In the genomic region with DNA sequence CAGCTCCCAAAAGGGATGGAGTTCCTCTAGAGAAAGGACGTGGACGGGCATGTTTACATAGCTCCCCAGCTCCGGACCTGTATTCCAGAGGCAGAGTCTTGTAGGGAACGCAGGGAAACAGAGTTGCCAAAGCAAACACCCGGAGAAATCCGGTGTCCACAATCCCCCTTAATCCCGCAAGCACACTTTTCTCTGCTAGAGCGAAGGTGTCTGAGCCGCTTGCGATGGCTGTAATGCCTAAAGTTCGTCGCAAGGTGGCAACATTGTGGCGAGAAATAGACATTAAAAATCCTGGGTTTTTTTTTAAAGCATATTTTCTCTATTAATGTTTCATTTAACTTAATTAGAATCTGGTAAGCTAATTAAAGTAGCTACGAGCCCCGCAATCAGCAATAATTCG, we compare ENCODE assay signal across 8 mouse cellular contexts. TPM values are rescaled to one million over a fixed set of nuclear protein-coding genes. Genes with fewer than 3 reads are reported as not detected.
DNase-seq lines count a peak whose midpoint lies in the region; ATAC-seq and TF ChIP-seq lines count a peak whose summit lies in the region.

No protein-coding gene starts in this region.

- peaks cover 77% of the 10 kb centered on the region for H3K27me3 ChIP-seq in megakaryocyte, embryonic 14.5 days (replicated peaks)
- peaks cover 73% of the 10 kb centered on the region for H3K27me3 ChIP-seq in embryonic facial prominence, embryonic 15.5 days
- H3K27me3 ChIP-seq in hindbrain, embryonic 16.5 days (replicated peaks; ENCODE audit: control insufficient read depth, insufficient read depth, low read length): peaks cover 20% of the 10 kb centered on the region
- H3K27me3 ChIP-seq in liver, embryonic 14.5 days (ENCODE audit: control insufficient read depth, insufficient read depth, low read length): peaks cover 85% of the 10 kb centered on the region
- peaks cover 75% of the 10 kb centered on the region for H3K27me3 ChIP-seq in neural tube, embryonic 13.5 days

- H3K4me1 ChIP-seq in megakaryocyte, embryonic 14.5 days: peaks cover 64% of the 10 kb centered on the region
- peaks cover 64% of the 10 kb centered on the region for H3K4me1 ChIP-seq in embryonic facial prominence, embryonic 15.5 days
- H3K4me1 ChIP-seq in hindbrain, embryonic 16.5 days (ENCODE audit: control insufficient read depth, insufficient read depth, low read depth, low read length): peaks cover 32% of the 10 kb centered on the region
- H3K4me1 ChIP-seq in liver, embryonic 14.5 days (replicated peaks; ENCODE audit: control insufficient read depth in 2 of 2, insufficient read depth in 2 of 2, low read length in 1 of 2): peaks cover 0 to 4% of the 10 kb centered on the region in 2 experiments; a peak in 1 of 4 replicates
- peaks cover 82% of the 10 kb centered on the region for H3K4me1 ChIP-seq in neural tube, embryonic 13.5 days (replicated peaks)

- peak; percentile 72 for DNase-seq in adipocyte (ENCODE audit: low spot score)
- no peak for DNase-seq in liver, embryonic 14.5 days (ENCODE audit: low read depth in 3 of 3, low spot score in 3 of 3)

- no peak for TF ChIP-seq EP300 in liver, embryonic 14.5 days (IDR thresholded peaks at IDR 0.05; ENCODE audit: low read depth)

- peak overlapping the region; percentile 87 for H3K4me3 ChIP-seq in megakaryocyte, embryonic 14.5 days (replicated peaks)
- H3K4me3 ChIP-seq in embryonic facial prominence, embryonic 15.5 days (replicated peaks): peak overlapping the region; percentile 35
- peak overlapping the region; percentile 30 for H3K4me3 ChIP-seq in hindbrain, embryonic 16.5 days (ENCODE audit: low read length)
- no peak overlapping the region for H3K4me3 ChIP-seq in liver, embryonic 14.5 days (ENCODE audit: insufficient read depth in 1 of 2, low read depth in 2 of 2, low read length in 2 of 2)
- peak overlapping the region; percentile 14; the same call in 1 of the 2 replicates for H3K4me3 ChIP-seq in neural tube, embryonic 13.5 days

- no peaks in the 10 kb centered on the region for H3K36me3 ChIP-seq in megakaryocyte, embryonic 14.5 days (replicated peaks; ENCODE audit: low read length)
- H3K36me3 ChIP-seq in embryonic facial prominence, embryonic 15.5 days: no peaks in the 10 kb centered on the region
- H3K36me3 ChIP-seq in hindbrain, embryonic 16.5 days (ENCODE audit: control insufficient read depth, insufficient read depth, low read length): no peaks in the 10 kb centered on the region
- H3K36me3 ChIP-seq in liver, embryonic 14.5 days (replicated peaks; ENCODE audit: control insufficient read depth, insufficient read depth, low read depth): no peaks in the 10 kb centered on the region
- no peaks in the 10 kb centered on the region for H3K36me3 ChIP-seq in neural tube, embryonic 13.5 days

- H3K4me2 ChIP-seq in embryonic facial prominence, embryonic 15.5 days (replicated peaks): peak overlapping the region; percentile 49
- peak overlapping the region; percentile 60 for H3K4me2 ChIP-seq in hindbrain, embryonic 16.5 days (ENCODE audit: low read length)
- 0 out of 2 replicates have a peak overlapping the region, but pooled peaks have one; percentile 21 for H3K4me2 ChIP-seq in liver, embryonic 14.5 days (ENCODE audit: low read depth)
- peak overlapping the region; percentile 53 for H3K4me2 ChIP-seq in neural tube, embryonic 13.5 days

- TF ChIP-seq CTCF in liver, embryonic 14.5 days (IDR thresholded peaks at IDR 0.05; ENCODE audit: low read depth): peak; percentile 68

- no peak overlapping the region for H3K27ac ChIP-seq in embryonic facial prominence, embryonic 15.5 days (replicated peaks)
- H3K27ac ChIP-seq in hindbrain, embryonic 16.5 days (ENCODE audit: low read depth, low read length): no peak overlapping the region
- H3K27ac ChIP-seq in liver, embryonic 14.5 days: no peak overlapping the region
- no peak overlapping the region for H3K27ac ChIP-seq in neural tube, embryonic 13.5 days (replicated peaks)

- H3K9me3 ChIP-seq in megakaryocyte, embryonic 14.5 days: no peaks in the 10 kb centered on the region
- no peaks in the 10 kb centered on the region for H3K9me3 ChIP-seq in embryonic facial prominence, embryonic 15.5 days (replicated peaks)
- no peaks in the 10 kb centered on the region for H3K9me3 ChIP-seq in hindbrain, embryonic 16.5 days (ENCODE audit: control insufficient read depth, low read length)
- H3K9me3 ChIP-seq in liver, embryonic 14.5 days (ENCODE audit: control insufficient read depth, low read length): no peaks in the 10 kb centered on the region
- H3K9me3 ChIP-seq in neural tube, embryonic 13.5 days: no peaks in the 10 kb centered on the region

- no peak for ATAC-seq in megakaryocyte, adult 5-6 weeks (ENCODE audit: poor library complexity, severe bottlenecking)
- ATAC-seq in embryonic facial prominence, embryonic 15.5 days (ENCODE audit: insufficient number of reproducible peaks, low FRiP score, low TSS enrichment, low read depth): no peak
- no peak for ATAC-seq in hindbrain, embryonic 16.5 days
- ATAC-seq in liver, embryonic 14.5 days (ENCODE audit: insufficient read depth): no peak
- ATAC-seq in neural tube, embryonic 13.5 days (ENCODE audit: low read depth): no peak
- no peak for ATAC-seq in monocyte, adult 5-6 weeks (replicated peaks; ENCODE audit: insufficient number of reproducible peaks, low FRiP score, low TSS enrichment, poor library complexity, severe bottlenecking)

- under 1% methylated on average over 16 of the region's 16 CpGs for WGBS in embryonic facial prominence, embryonic 15.5 days
- WGBS in hindbrain, embryonic 16.5 days: under 1% methylated on average over 16 of the region's 16 CpGs
- WGBS in liver, embryonic 14.5 days (ENCODE audit: insufficient replicate concordance): under 1% methylated on average over 16 of the region's 16 CpGs
- under 1% methylated on average over 16 of the region's 16 CpGs for WGBS in neural tube, embryonic 13.5 days

- no peak overlapping the region for H3K9ac ChIP-seq in embryonic facial prominence, embryonic 15.5 days
- peak overlapping the region; percentile 10; the same call in 1 of the 2 replicates for H3K9ac ChIP-seq in hindbrain, embryonic 16.5 days (ENCODE audit: low read depth, low read length)
- H3K9ac ChIP-seq in liver, embryonic 14.5 days (replicated peaks): no peak overlapping the region
- peak overlapping the region; percentile 38; the same call in 1 of the 2 replicates for H3K9ac ChIP-seq in neural tube, embryonic 13.5 days

RNA-seq across cellular contexts. Expression of a gene that starts 13.0 kb away (rescaled TPM):
- polyA plus RNA-seq in megakaryocyte, embryonic 14.5 days (2012; ENCODE audit: insufficient read depth, low replicate concordance): 0.13 TPM in 1 of 2 replicates, not detected in the other
- total RNA-seq in megakaryocyte, adult 5-6 weeks (2015): 0.27 TPM in 1 of 2 replicates, not detected in the other
- not detected in 2 replicates for total RNA-seq in megakaryocyte, adult 5-6 weeks (2017)
- polyA plus RNA-seq in embryonic facial prominence, embryonic 15.5 days (2015; fragmentation: Nextera tagmentation; extraction: Ambion mirVana): 0.08 TPM in 1 of 2 replicates, not detected in the other
- 10.8 and 11.8 TPM in 2 replicates for polyA plus RNA-seq in hindbrain, embryonic 16.5 days (2015; fragmentation: Nextera tagmentation; extraction: Ambion mirVana)
- 0.01 and 0.02 TPM in 2 replicates for polyA plus RNA-seq in liver, embryonic 14.5 days (2012; rRNA removed)
- not detected in 2 replicates for polyA plus RNA-seq in liver, embryonic 14.5 days (2014; fragmentation: Nextera tagmentation; extraction: Ambion mirVana)
- polyA plus RNA-seq in neural tube, embryonic 13.5 days (2015; fragmentation: Nextera tagmentation; extraction: Ambion mirVana): 25.4 and 27.9 TPM in 2 replicates
- not detected in 3 replicates for total RNA-seq in monocyte, adult 5-6 weeks (2017)

Comparison
In these comparisons a context has a peak if more than half of its experiments do, and no peak if none do; other contexts are left out.
1. H3K4me3 ChIP-seq: peak in megakaryocyte, embryonic 14.5 days (single experiment), embryonic facial prominence, embryonic 15.5 days (single experiment), hindbrain, embryonic 16.5 days (single experiment) and neural tube, embryonic 13.5 days (single experiment); none in liver, embryonic 14.5 days (0 of 2).
2. H3K9ac ChIP-seq: peak in hindbrain, embryonic 16.5 days (single experiment) and neural tube, embryonic 13.5 days (single experiment); none in embryonic facial prominence, embryonic 15.5 days (single experiment) and liver, embryonic 14.5 days (single experiment).
3. RNA of a gene that starts 13.0 kb away (polyA plus RNA-seq): 25.4 to 27.9 TPM in neural tube, embryonic 13.5 days and 10.8 to 11.8 TPM in hindbrain, embryonic 16.5 days; 0.13 TPM in megakaryocyte, embryonic 14.5 days, 0.08 TPM in embryonic facial prominence, embryonic 15.5 days and 0.01 to 0.02 TPM in liver, embryonic 14.5 days; every median in the first group is over 10 times any median in the second.
4. Peak in every context shown above with its lines, with median percentiles within 50 percentile points of each other: H3K4me2 ChIP-seq.